Comparison of ENCODE assay signal across 8 mouse cellular contexts in genomic region chr1:86447596-86448171, GRCm38 (mm10). TPM values are rescaled to one million over a fixed set of nuclear protein-coding genes. Genes with fewer than 3 reads are reported as not detected.
DNase-seq lines count a peak whose midpoint lies in the region; ATAC-seq lines count a peak whose summit lies in the region.

No protein-coding gene starts in this region.

- DNase-seq in ovary, postnatal 14 days (ENCODE audit: low spot score): peak; percentile 47
- DNase-seq in ovary, postnatal 10 days (ENCODE audit: low spot score): no peak
- DNase-seq in gastrocnemius, postnatal 25 days: peak; percentile 49
- peak; percentile 63 to 78 for DNase-seq in lung, postnatal 4 days
- no peak for DNase-seq in natural killer cell, adult 2 months (ENCODE audit: low spot score in 2 of 2)

- 44% methylated on average over 13 of the region's 13 CpGs for WGBS in kidney, embryonic 16.5 days

- H3K9me3 ChIP-seq in kidney, embryonic 16.5 days (ENCODE audit: low read length): no peaks in the 10 kb centered on the region

- H3K27me3 ChIP-seq in kidney, embryonic 16.5 days (ENCODE audit: insufficient read depth, low read length): no peaks in the 10 kb centered on the region

- ATAC-seq in kidney, embryonic 16.5 days (ENCODE audit: low FRiP score, low TSS enrichment): no peak
- no peak for ATAC-seq in monocyte, adult 5-6 weeks (replicated peaks; ENCODE audit: insufficient number of reproducible peaks, low FRiP score, low TSS enrichment, poor library complexity, severe bottlenecking)
- ATAC-seq in granulocyte monocyte progenitor cell, adult 5-6 weeks (replicated peaks; ENCODE audit: poor library complexity, severe bottlenecking): no peak

- peak overlapping the region; percentile 93 for H3K27ac ChIP-seq in kidney, embryonic 16.5 days (ENCODE audit: low read length)

- H3K36me3 ChIP-seq in kidney, embryonic 16.5 days (ENCODE audit: insufficient read depth, low read length): no peaks in the 10 kb centered on the region

- H3K4me3 ChIP-seq in kidney, embryonic 16.5 days (ENCODE audit: low read length): no peak overlapping the region

- H3K4me2 ChIP-seq in kidney, embryonic 16.5 days (replicated peaks; ENCODE audit: low read depth, low read length): peak overlapping the region; percentile 10; the same call in 1 of the 2 replicates

- H3K9ac ChIP-seq in kidney, embryonic 16.5 days (replicated peaks; ENCODE audit: low read length): peak overlapping the region; percentile 51

- peaks cover 37% of the 10 kb centered on the region for H3K4me1 ChIP-seq in kidney, embryonic 16.5 days (ENCODE audit: insufficient read depth, low read length)

RNA-seq across cellular contexts. Expression of gene Tex44, which starts 21.6 kb away (rescaled TPM):
- total RNA-seq in gastrocnemius, postnatal 25 days (2021): not detected
- polyA plus RNA-seq in kidney, embryonic 16.5 days (2015; fragmentation: Nextera tagmentation; extraction: Ambion mirVana): not detected in 2 replicates
- total RNA-seq in monocyte, adult 5-6 weeks (2017): not detected in 3 replicates
- not detected in 2 replicates for total RNA-seq in granulocyte monocyte progenitor cell, adult 5-6 weeks (2014; fragmentation: Nextera tagmentation)
- not detected in 2 replicates for total RNA-seq in granulocyte monocyte progenitor cell, adult 5-6 weeks (2017)

RNA-seq across cellular contexts. Expression of gene Nmur1, which starts 21.7 kb away (rescaled TPM):
- not detected for total RNA-seq in gastrocnemius, postnatal 25 days (2021)
- polyA plus RNA-seq in kidney, embryonic 16.5 days (2015; fragmentation: Nextera tagmentation; extraction: Ambion mirVana): 0.12 TPM in 1 of 2 replicates, not detected in the other
- not detected in 3 replicates for total RNA-seq in monocyte, adult 5-6 weeks (2017)
- not detected in 2 replicates for total RNA-seq in granulocyte monocyte progenitor cell, adult 5-6 weeks (2014; fragmentation: Nextera tagmentation)
- not detected in 2 replicates for total RNA-seq in granulocyte monocyte progenitor cell, adult 5-6 weeks (2017)

Comparison
In these comparisons a context has a peak if more than half of its experiments do, and no peak if none do; other contexts are left out.
1. DNase-seq: peak in ovary, postnatal 14 days (single experiment), gastrocnemius, postnatal 25 days (single experiment) and lung, postnatal 4 days (2 of 2); none in ovary, postnatal 10 days (single experiment) and natural killer cell, adult 2 months (0 of 2).